Mouse (Mus musculus): ENCODE data around the gene Dnajc6. TPM values are rescaled to one million over a fixed set of nuclear protein-coding genes. Genes with fewer than 3 reads are reported as not detected.

The Dnajc6 gene
- polyA plus RNA-seq, 1 experiment from 2014 or later = 66.1 TPM

Other genes starting within 250 kb of the Dnajc6 start
- gene Jak1, start 231.4 kb upstream of the Dnajc6 start, polyA plus RNA-seq (2015; fragmentation: Nextera tagmentation; extraction: Ambion mirVana) = 89.4 and 103 TPM in 2 replicates
- 12.6 and 12.9 TPM in 2 replicates for gene Ak4, start 77.4 kb upstream of the Dnajc6 start, polyA plus RNA-seq (2015; fragmentation: Nextera tagmentation; extraction: Ambion mirVana)
- 89.6 and 96.6 TPM in 2 replicates for gene Leprot, start 151.1 kb downstream of the Dnajc6 start, polyA plus RNA-seq (2015; fragmentation: Nextera tagmentation; extraction: Ambion mirVana)
- 4.1 and 5.0 TPM in 2 replicates for gene Lepr, start 220.8 kb downstream of the Dnajc6 start, polyA plus RNA-seq (2015; fragmentation: Nextera tagmentation; extraction: Ambion mirVana)

All from hindbrain, embryonic 16.5 days (tissue).